Mouse (Mus musculus) spleen, adult 2 months (tissue): ENCODE data around the gene Meiob. TPM values are rescaled to one million over a fixed set of nuclear protein-coding genes. Genes with fewer than 3 reads are reported as not detected.

ENCODE experiments used
- DNase-seq, 2 experiments: peaks; one replicate each; pipeline versions ENCODE4 v3.0.0 to v3.0.0-alpha.2; 2012 to 2021; ENCODE audit warnings: low spot score in 2 of 2, low read depth in 1 of 2
- H3K27ac ChIP-seq: fragments of 200-500 bp; 2 replicates; pipeline ENCODE4 v1.5.1; 2012; ENCODE audit warnings: low read length, inconsistent platforms; ENCODE audit not compliant: insufficient read depth
- H3K27me3 ChIP-seq: fragments of 200-500 bp; 2 replicates; pipeline ENCODE4 v1.6.1; 2012; ENCODE audit warnings: mild to moderate bottlenecking, moderate library complexity, low read length, inconsistent platforms; ENCODE audit not compliant: control insufficient read depth, insufficient read depth
- H3K36me3 ChIP-seq: fragments of 200-500 bp; 2 replicates; pipeline ENCODE4 v1.6.1; 2012; ENCODE audit warnings: mild to moderate bottlenecking, low read length, inconsistent platforms; ENCODE audit not compliant: control insufficient read depth, insufficient read depth
- H3K4me1 ChIP-seq: fragments of 200-500 bp; 2 replicates; pipeline ENCODE4 v1.6.1; 2011; ENCODE audit warnings: inconsistent platforms; ENCODE audit not compliant: control insufficient read depth, insufficient read depth, insufficient read length
- H3K4me3 ChIP-seq: fragments of 200-500 bp; 2 replicates; pipeline ENCODE4 v1.5.1; 2011; ENCODE audit warnings: mild to moderate bottlenecking, inconsistent platforms; ENCODE audit not compliant: insufficient read depth, insufficient read length; ENCODE audit errors: extremely low read depth
- CTCF ChIP-seq: fragments of 200-500 bp; IDR thresholded peaks from 2 replicates; pipeline ENCODE4 v1.5.1; 2011; ENCODE audit warnings: mild to moderate bottlenecking, inconsistent platforms; ENCODE audit not compliant: insufficient read depth, insufficient read length, insufficient replicate concordance; ENCODE audit errors: extremely low read depth
- POLR2A ChIP-seq: fragments of 200-500 bp; IDR thresholded peaks from 2 replicates; pipeline ENCODE4 v1.6.1; 2011; ENCODE audit warnings: low read depth, low read length, inconsistent platforms
- WGBS: fragments of 180-500 bp; shearing (Covaris S2); methylation state at CpG from one replicate; pipeline ENCODE4 v1.1.7; 2018; 5-methylcytosine and 5-hydroxymethylcytosine counted together
- polyA plus RNA-seq: library from polyadenylated mRNA; depleted of rRNA; stranded (reverse); fragments of >200 nt; gene quantifications from 2 replicates; pipeline ENCODE4 v1.2.3, GENCODE M21; 2012

Gene Meiob
- polyA plus RNA-seq, 1 experiment: not detected

DNA sequence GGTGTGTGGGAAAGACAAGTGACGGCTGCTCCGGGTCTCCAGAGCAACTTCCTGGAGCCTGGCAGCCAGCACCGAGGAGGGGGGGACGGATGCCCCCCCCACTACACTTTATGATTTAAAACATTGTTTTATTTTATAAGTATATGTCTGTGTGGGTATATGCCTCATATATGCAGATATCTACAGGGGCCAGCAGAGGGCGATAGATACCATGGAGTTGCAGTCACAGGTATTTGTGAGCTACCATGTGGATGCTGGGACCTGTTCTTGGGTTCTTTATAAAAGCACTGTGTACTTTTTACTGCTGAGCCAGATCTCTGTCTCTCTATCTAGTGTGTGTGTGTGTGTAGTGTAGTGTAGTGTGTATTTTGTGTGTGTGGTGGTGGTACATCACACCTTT is 30.8 kb upstream of the Meiob start:
- 90% methylated on average over 5 of the region's 5 CpGs for WGBS

DNA sequence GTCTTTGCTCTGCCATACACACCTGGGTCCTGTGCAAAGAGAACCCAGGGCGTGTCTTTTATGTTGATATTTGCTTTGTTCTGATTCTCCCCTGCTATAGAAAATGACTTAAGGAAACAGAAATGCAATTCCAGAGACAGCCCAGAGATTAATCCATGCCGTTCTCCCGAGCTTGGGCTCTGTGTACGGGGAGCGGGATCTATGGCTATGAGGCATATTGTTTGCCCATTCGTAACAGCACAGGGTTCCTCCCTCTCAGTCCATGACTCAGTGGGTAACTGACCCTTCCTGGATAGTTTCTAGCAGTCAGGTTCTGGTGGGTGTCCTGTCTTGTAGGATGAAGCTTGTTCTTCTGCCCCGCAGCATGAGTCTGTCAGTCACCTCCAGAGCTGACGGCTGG is 28.9 kb upstream of the Meiob start:
- TF ChIP-seq POLR2A (no peak), CTCF (no peak)
- H3K27ac ChIP-seq: no peak overlapping the region
- H3K27me3 ChIP-seq: no peaks in the 10 kb centered on the region
- no peak overlapping the region for H3K4me3 ChIP-seq
- DNase-seq: no peak
- 90% methylated on average over 8 of the region's 8 CpGs for whole genome bisulfite sequencing
- H3K36me3 ChIP-seq: no peaks in the 10 kb centered on the region
- no peaks in the 10 kb centered on the region for H3K4me1 ChIP-seq

More for the DNA sequence above, 30.8 kb upstream of the Meiob start:
- Histone ChIP-seq H3K4me1 (peaks cover 2% of the 10 kb centered on the region; the same call in 1 of the 2 replicates), H3K4me3 (no peak overlapping the region), H3K27me3 (0 out of 2 replicates have a peak, but pooled peaks cover 2% of the 10 kb centered on the region), H3K36me3 (no peaks in the 10 kb centered on the region), H3K27ac (no peak overlapping the region)
- TF ChIP-seq CTCF (no peak), POLR2A (no peak)
- DNase-seq: no peak

DNA sequence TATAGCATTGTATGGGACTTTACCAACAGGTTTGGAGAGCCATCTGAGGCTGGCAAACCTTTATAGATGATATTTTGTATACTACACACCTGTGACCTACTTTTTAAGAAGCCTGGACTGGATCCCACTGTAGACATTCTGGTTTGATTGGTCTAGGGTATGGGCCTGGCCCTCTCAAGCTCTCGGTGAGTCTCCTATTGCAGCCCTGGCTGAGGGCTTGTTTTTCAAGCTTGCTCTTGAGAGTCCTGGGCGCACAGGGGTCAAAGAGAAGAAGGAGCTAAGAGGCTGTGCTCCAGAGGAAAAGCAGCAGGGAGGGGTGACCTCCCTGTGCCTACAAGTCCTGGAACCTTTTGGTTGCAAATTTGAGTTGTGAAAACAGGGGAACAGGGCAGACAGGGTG is 27.0 kb upstream of the Meiob start:
- no peaks in the 10 kb centered on the region for H3K36me3 ChIP-seq
- H3K27me3 ChIP-seq: no peaks in the 10 kb centered on the region
- no peak overlapping the region for H3K27ac ChIP-seq
- no peak overlapping the region for H3K4me3 ChIP-seq
- H3K4me1 ChIP-seq: peaks cover 2% of the 10 kb centered on the region; the same call in 1 of the 2 replicates
- TF ChIP-seq POLR2A (no peak), CTCF (no peak)
- 96% methylated on average over 2 of the region's 2 CpGs for WGBS
- DNase-seq: no peak

DNA sequence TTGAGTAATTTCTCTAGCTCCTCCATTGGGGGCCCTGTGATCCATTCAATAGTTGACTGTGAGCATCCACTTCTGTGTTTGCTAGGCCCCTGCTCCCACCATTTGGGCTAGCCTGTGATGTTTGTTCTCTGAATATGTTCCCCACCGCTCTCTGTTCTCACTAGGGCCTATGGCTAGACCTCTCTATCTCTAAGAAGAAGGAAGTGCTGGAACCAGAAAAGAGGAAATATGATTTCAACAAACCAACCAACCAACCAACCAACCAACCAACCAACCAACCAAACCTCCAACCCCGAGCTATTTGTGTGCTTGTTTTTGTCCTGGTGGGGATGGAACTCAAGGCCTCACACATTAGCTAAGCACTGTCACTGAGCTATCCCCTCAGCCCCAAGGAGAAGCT is 23.3 kb upstream of the Meiob start:
- TF ChIP-seq POLR2A: no peak
- TF ChIP-seq CTCF: no peak
- WGBS: 27% methylated on average over 2 of the region's 2 CpGs
- Histone ChIP-seq H3K27ac (no peak overlapping the region), H3K36me3 (no peaks in the 10 kb centered on the region), H3K4me3 (no peak overlapping the region), H3K4me1 (peaks cover 2% of the 10 kb centered on the region; the same call in 1 of the 2 replicates), H3K27me3 (no peaks in the 10 kb centered on the region)
- no peak for DNase-seq

DNA sequence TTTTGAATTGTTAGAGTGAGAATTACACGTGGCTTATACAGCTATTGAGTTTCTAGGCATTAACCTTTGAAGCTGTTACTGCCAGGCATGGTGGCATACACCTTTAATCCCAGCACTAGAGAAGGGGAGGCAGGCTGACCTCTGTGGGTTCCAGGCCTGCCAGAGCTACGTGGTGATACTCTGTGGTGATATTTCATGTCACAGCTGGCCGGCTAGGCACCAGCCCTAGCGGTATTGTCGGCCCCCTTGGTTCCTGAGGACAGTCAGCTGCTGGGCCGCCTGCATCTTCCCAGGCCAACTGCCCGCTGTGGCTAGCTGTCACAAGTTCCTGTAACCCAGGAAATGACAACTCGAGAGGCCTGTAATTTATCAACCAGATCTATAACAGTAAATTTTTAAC is 11.9 kb upstream of the Meiob start:
- H3K27me3 ChIP-seq: no peaks in the 10 kb centered on the region; the same call in 1 of the 2 replicates
- 49% methylated on average over 8 of the region's 8 CpGs for WGBS
- no peak overlapping the region for H3K27ac ChIP-seq
- no peaks in the 10 kb centered on the region for H3K4me1 ChIP-seq
- H3K36me3 ChIP-seq: no peaks in the 10 kb centered on the region
- no peak overlapping the region for H3K4me3 ChIP-seq
- no peak for DNase-seq
- no peak for TF ChIP-seq CTCF
- TF ChIP-seq POLR2A: no peak

DNA sequence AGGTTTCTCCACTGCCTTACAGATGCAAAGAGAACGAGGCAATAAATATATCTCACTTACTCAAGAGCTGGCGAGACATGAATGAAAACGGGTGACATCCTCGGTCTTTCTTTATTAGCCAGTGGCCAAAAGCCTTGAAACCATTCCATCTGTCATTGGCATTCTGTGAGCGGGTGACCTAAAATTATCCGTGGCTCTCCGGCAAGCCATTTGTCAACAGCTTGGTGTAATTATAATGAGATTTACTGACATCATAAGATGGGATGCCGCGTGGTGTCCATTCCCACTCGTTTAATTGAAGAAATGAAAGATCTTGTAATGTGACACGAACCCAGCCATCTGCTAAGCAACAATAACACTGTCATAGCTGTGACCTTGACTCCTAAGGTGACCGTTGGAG is 9.3 kb upstream of the Meiob start:
- Histone ChIP-seq H3K4me3 (no peak overlapping the region), H3K36me3 (no peaks in the 10 kb centered on the region), H3K4me1 (no peaks in the 10 kb centered on the region), H3K27me3 (no peaks in the 10 kb centered on the region; the same call in 1 of the 2 replicates), H3K27ac (no peak overlapping the region)
- no peak for DNase-seq
- 83% methylated on average over 12 of the region's 12 CpGs for WGBS
- no peak for TF ChIP-seq POLR2A

DNA sequence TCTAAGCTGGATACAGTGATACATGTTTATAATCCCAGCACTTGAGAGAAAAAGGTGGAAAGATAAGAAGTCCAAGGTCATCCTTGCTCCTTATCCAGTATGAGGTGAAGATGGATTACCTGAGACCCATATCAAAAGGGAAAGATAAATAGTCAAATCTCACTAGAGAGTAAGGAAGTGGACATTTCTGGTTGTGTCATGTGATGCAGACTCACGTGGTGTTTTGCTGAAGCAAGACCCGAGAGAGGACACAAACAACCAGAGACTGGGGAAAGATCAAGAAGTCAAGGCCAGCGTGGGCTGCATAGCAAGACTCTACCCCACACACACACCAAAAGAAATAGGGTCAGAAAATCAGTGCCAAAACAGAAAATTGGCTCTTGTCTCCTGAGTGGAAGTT is 7.1 kb upstream of the Meiob start:
- no peak for DNase-seq
- TF ChIP-seq CTCF (no peak), POLR2A (no peak)
- Histone ChIP-seq H3K4me3 (no peak overlapping the region), H3K4me1 (no peaks in the 10 kb centered on the region), H3K27me3 (peaks cover 2% of the 10 kb centered on the region; the same call in 1 of the 2 replicates), H3K27ac (no peak overlapping the region), H3K36me3 (no peaks in the 10 kb centered on the region)
- WGBS: 40% methylated on average over 3 of the region's 3 CpGs
